Mouse (Mus musculus) layer of hippocampus, adult 6 months (tissue): ENCODE results near the gene Olfr18. TPM values are rescaled to one million over a fixed set of nuclear protein-coding genes. Genes with fewer than 3 reads are reported as not detected.

Experiments
- long read RNA-seq, 2 experiments: library from polyadenylated mRNA; unstranded; transcript quantifications; one replicate each; pipeline ENCODE4 v2.0.0; 2019 to 2020
- polyA plus RNA-seq: library from polyadenylated mRNA; unstranded; fragments of <200 nt; fragmentation: Nextera tagmentation; gene quantifications from 2 replicates; pipeline ENCODE4 v1.2.3, GENCODE M21; 2021

The Olfr18 gene
- not detected in 2 replicates for polyA plus RNA-seq
- long read RNA-seq, experiment 1 = 0 reads
- long read RNA-seq, experiment 2 = 0 reads

DNA sequence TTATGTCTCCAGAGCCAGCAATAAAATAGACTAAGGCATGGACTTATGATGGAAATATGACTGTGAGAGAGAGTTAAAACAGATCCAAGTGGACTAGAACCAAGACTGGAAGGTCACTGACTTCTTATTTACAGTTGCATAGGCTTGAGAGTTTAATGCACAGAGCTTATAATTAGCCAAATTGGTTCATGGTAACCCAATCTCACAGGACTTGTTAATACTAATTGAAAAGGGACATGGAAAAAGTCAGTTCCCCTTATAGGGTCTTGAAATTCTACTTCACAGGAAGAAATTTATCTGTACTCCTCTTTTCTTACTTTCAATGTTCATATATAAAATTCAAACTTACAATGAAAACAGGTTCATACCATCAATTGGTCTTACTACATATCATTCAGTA, at the start of gene Olfr18:
Olfr18 (minus strand) TSS at position 101 of the 400 bp plus-strand sequence.

DNA sequence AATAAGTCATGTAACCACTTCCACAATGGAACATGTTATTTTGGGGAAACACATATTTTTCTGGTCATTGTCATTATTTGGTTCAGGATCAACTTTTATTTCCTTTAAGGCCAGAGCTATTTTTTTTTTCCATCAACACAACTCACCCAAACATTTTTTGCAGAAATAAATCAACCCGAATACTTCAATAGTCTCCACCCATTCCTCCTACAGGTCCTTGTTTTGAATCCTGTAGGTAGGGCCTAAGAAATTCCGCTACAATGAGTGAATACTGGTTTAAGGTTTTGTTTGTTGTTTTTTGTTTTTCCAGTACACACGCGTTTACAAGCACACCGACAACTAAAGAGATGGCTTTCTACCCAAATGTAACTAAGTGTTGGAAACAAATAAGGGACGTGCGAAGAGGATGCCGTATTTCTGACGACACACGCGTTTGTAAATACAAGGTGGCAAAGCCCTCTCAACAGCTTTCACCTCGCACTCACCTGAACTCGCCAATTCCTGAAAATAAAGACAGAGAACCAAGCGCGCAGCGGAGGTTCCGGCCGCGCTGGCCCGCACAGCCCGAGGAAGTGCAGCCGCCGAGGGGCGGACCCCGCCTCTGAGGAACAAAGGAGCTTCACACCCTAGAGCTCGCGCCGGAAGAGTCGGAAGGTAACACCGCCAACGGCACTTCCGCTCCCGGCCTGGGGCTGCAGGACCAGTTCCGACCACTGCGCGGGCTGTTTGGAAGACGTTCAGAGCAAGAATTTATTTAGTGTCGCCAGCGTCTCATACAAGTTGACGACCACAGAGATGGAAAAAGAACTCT, 48.8 kb upstream of the Olfr18 start, which contains the start of gene Zfp560:
Zfp560 (minus strand) TSS at position 646 of the 811 bp plus-strand sequence.

DNA sequence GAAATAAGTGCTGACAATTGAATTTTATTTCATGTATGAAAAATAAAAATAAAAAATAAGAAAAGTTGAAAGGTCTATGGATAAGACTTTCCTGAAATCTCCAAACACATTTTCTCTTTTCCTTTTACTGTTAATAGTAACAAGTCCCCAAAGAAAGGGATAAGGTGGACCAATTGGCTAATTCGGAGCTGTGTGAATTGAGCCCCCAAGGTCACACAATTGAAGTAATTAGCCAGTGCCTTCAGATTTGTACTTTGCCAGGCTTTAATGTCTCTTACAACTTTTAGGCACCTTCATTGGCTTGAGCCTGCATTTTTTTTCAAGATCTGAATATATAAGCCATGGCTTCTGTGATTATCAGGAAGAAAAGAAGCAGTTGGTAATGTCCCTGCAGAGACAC, 37.7 kb downstream of the Olfr18 start, which contains the start of gene Olfr873:
Olfr873 (plus strand) TSS at position 301 of the 400 bp plus-strand sequence.

DNA sequence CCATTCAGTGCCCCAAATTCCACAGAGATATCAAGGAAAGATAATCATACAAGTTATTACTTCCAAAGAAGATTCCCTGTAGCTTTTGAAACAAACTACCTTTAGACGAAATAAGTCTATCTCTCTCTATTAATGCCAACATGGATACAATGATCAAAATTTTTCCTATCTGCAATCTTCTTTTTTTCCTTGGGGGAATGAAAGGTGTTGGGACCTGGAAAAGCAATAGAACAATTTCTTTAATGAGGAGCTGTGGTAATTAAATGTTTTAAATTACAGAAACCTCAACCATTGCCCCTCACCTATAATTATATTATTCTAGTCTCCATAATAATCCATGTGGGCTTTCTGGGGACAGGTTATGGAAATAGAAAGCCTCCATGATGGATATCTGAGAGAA, 53.8 kb downstream of the Olfr18 start, which contains the start of gene Olfr39:
Olfr39 (plus strand) TSS at position 301 of the 400 bp plus-strand sequence.

Other genes with a start within 250 kb of the Olfr18 start
- gene Olfr868, start 237.5 kb downstream of the Olfr18 start, polyA plus RNA-seq = not detected in 2 replicates
- not detected in 2 replicates for gene Olfr869, start 207.1 kb downstream of the Olfr18 start, polyA plus RNA-seq
- gene Olfr870, start 162.0 kb downstream of the Olfr18 start, polyA plus RNA-seq = not detected in 2 replicates
- not detected in 2 replicates for gene Olfr871, start 123.9 kb downstream of the Olfr18 start, polyA plus RNA-seq
- gene Olfr872, start 99.0 kb downstream of the Olfr18 start, polyA plus RNA-seq = not detected in 2 replicates
- gene Olfr39, start 53.7 kb downstream of the Olfr18 start, polyA plus RNA-seq = not detected in 2 replicates
- gene Olfr873, start 37.6 kb downstream of the Olfr18 start, polyA plus RNA-seq = not detected in 2 replicates
- gene Zfp560, start 49.1 kb upstream of the Olfr18 start, polyA plus RNA-seq = 48.9 and 51.2 TPM in 2 replicates
- 9.9 and 10.3 TPM in 2 replicates for gene Zfp26, start 124.1 kb upstream of the Olfr18 start, polyA plus RNA-seq
- gene Zfp426, start 156.7 kb upstream of the Olfr18 start, polyA plus RNA-seq = 10.7 and 11.8 TPM in 2 replicates
- gene Zfp266, start 185.3 kb upstream of the Olfr18 start, polyA plus RNA-seq = 25.5 and 30.0 TPM in 2 replicates
- gene Zfp846, start 245.2 kb upstream of the Olfr18 start, polyA plus RNA-seq = 17.8 and 18.2 TPM in 2 replicates